Mouse (Mus musculus) heart, adult 11 months (tissue): ENCODE data around the gene Cym.
A peak's percentile ranks its signal among the peaks of the same experiment; 100 is the strongest.

Source experiments
- DNase-seq: peaks from one replicate; pipeline ENCODE4 v3.0.0; 2022

Gene Cym

DNA sequence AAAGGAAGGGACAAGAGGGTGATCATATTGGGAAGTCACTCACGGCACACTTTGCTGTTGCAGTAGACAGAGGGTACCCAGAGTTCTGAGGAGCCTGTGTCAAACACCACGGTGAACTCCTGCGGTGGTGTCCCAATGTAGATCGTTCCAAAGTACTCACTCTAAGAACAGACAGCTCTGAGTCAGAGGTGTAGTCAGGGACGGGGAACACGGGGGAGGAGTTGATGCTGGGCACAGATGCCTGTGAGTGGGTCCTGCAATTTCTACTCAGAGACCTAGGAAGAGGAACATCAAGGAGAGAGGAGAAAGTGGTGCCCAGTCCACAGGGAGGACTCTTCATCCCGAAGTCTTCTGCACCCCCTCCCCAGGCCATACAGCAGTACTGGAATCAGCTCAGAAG, 3.0 kb downstream of the Cym start:
- DNase-seq: peak; percentile 80

DNA sequence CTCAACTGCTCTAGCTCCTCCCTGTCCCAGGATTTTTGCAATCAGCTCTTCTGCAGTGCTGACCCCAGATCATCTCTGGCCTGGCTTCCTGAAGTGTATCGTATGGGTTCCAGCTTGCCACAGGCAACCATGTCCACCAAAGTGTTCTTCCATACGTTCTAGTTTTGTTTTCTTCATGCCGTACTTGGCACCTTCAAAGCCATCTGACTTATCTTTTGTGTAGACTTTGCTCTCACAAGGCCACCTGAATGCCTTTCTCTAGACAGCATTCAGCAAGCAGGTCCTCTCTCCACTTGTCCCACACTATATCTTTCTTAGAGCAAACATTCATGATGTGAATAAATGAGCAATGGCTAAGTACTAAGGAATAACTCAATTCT, 4.4 kb downstream of the Cym start:
- DNase-seq: no peak

DNA sequence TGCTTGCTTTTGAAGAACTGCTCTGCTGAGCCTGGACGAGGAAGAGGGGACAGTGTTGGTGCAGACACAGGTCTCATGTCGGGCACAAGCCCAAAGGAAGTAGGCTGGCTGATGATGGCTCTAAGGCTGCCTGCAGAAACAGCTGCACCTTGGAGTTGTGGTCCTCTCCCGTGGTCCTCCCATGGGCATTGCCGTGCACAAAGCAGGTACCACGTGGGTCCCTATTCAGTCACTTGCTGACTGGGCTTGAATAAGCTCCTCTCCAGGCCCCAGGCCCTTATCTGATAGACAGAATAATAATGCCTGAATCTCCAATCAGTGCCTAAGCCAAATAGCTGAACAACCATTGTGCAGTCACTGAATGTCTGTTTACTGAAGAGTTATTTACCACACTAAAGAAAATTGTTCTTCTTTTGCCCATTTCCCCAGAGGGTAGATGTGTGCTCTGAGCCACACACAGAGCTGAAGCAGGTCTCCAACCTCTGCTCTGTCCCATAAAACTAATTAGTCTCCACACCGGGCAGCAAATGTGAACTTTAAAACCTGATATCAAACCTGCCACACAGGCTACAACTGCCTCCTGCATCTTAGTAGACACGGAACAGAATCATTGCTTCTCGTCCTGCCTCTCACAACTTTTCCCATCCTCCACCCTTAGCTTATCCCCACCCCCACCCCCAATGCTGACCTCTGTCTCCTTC, 5.0 kb downstream of the Cym start:
- peak; percentile 87 for DNase-seq

GRCm38 (mm10) chr3:107214606-107215005, 6.9 kb downstream of the Cym start:
- no peak for DNase-seq

GRCm38 (mm10) chr3:107207625-107208253, 13.8 kb downstream of the Cym start:
- peak; percentile 74 for DNase-seq

- peak; percentile 87 for DNase-seq
Observed at GRCm38 (mm10) chr3:107206490-107207150, 14.9 kb downstream of the Cym start.

GRCm38 (mm10) chr3:107205994-107206393, 15.5 kb downstream of the Cym start:
- peak; percentile 87 for DNase-seq

DNA sequence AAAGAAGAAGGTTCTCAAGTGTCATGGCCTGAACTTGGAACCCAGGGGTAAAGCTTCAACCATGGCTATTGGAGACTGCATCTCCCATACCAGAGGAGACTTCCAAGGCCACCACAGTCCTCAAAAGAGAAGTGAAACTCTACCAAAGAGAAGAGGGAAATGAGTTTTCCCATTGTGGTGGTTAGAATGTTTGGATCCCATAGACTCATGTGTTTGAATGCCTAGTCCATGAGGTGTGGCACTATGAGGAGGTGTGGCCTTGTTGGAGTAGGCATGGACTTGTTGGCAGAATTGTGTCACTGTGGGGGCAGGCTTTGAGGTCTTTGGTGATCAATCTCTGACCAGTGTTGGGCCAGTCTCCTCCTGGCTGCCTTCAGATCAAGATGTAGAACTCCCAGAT, 16.4 kb downstream of the Cym start:
- no peak for DNase-seq

DNA sequence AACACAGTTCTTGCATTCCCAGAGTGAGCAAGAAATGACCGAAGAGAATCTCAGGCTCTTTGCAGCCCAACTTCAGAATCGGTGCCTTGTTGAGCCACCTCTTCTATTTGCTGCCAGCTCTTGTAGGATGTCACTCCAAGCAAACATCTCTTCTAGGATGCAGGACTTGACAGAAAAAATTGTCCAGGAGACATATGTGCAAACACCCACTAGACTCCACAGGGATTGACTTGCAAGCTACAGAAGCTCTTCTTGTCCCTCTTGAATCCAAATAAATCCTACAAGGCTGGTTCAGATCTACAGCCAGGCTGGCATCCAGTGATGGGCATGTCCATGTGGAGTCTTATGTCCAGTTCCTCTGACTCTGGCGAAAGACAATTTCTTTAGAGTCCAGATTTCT, 17.1 kb downstream of the Cym start:
- no peak for DNase-seq

DNA sequence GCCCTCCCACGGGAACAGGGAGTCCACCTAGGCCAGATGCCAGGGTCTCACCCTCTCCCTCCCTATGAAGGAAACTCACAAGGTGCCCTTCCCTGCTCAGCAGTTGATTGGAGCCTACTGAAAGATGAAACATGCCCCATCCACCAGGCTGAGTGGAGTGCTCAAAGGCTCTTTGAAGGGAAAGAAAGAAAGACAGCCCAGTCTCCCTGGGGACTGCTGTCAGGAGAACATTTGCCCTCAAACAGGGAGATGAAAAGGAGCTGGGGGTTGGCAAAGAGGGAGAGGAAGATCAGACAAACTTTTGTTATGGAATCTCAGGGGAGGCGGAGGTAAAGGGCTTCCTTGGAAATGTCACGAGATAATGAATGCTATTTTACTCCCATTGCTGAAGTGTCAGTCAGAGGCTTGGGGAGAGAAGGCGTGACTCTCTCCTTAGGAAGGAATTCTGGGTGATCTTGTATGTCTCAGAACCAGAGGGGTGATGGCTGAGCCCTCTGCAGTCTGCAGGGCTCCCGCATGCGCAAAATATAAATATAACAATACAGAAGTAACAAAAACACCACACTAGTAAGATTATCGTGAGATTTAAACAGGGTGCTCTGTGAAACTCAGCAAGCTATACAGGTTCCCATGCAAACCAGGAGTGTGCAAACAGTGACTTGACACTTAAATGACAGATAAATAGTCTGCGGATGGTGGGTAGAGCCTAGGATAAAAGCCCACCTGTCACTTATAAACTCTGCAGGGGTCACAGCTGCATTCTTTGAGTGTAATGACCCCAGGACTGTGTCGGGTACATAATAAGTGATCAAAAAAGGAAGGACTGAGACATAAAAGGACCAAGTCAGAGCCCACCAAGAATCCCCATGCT, 20.0 kb downstream of the Cym start:
- DNase-seq: no peak

DNA sequence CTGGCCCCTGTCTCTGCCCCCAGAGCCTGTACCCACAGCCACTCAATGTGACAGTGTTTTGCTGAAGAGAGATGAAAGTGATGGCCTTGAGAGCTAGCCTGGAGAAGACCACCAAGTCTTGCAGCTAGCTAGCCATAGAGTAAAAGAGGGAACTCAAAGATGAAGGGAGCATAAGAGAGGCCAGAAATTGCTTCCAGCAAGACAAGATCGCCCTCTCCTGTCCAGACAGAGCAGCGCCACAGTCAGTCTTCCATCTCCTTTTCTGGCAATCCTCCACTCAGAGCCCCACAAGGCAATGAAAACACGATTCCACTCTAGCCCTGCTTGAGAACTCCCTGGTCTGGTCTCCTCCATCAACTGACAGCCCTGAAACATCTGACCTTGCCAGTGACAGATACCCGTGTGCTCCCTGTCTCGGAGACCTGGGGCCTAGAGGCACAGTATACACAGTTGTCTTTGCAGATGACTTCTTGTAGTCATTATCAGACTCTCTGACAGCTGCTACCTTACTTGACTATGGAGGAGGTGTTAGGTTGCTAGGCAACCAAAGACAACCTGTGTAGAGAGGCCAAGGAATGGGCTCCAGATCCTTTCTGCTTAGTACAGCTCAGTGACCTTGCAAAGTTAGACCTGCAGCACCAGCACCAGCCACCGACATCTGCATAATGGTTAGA, 33.2 kb downstream of the Cym start:
- DNase-seq: no peak

GRCm38 (mm10) chr3:107187022-107187421, 34.5 kb downstream of the Cym start:
- no peak for DNase-seq

DNA sequence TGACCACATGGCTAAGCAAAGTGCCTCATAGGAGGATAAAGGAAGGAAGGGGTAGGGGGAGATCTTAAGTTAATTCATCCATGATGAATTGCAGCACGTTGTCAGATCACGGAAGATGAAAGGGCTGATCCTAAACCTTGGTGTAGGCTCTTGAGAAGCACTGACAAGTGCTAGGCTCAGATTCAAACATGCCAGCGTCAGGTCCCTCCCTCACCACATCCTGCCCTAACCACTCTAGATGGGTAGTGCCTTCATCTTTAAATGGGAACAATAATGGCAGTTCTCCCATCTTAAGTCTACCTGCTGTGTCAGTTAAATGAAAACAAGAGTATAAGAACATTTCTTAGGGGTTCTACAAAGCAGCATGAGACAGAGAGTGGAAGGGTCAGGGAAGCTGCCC, 35.9 kb downstream of the Cym start:
- DNase-seq: no peak

DNA sequence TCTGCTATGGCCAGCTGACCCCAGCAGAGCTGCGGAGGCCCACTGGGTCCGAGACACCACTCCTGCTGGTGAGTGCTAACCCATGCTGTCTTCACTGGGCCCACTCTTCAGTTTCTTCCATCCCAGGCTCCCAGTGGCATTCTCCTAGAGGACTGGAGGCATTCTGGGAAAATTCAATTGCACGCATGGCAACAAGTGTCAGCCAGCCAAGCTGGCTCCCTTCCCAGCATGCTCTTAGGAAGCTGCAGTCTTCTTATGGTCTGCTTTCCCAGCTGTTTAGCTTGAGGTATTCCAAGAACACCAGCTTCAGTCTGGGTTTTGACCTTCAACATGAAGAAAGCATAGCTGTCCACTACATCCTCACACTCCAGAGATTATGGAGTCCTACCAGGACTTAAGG, 38.4 kb downstream of the Cym start:
- peak; percentile 91 for DNase-seq

DNA sequence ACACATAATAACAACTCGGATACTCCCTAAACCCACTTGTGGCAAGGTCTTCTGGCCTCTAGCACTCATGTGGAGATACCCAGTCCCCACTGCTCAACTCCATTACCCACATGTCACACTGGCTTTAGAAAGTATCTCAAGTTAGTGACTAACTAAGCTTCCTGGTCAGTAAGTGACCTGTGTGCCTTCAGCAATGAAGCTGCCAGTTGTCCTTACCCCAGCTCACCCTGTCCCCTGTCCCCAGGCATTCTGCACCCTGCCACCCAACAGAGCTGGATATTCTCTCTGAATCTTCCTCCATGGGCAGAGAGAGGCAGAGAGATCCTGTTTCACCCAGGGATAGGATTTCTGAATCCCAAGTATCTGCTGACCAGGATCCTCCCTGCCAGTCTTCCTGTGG, 38.8 kb downstream of the Cym start, which contains the start of gene Kcna10:
Kcna10 (plus strand) TSS at position 301 of the 400 bp plus-strand sequence.
- DNase-seq: no peak

GRCm38 (mm10) chr3:107180860-107181259, 40.7 kb downstream of the Cym start:
- DNase-seq: no peak

GRCm38 (mm10) chr3:107176501-107176900, 45.0 kb downstream of the Cym start:
- DNase-seq: no peak

GRCm38 (mm10) chr3:107175486-107175885, 46.0 kb downstream of the Cym start:
- DNase-seq: peak; percentile 97

GRCm38 (mm10) chr3:107172556-107172955, 49.0 kb downstream of the Cym start:
- no peak for DNase-seq

DNA sequence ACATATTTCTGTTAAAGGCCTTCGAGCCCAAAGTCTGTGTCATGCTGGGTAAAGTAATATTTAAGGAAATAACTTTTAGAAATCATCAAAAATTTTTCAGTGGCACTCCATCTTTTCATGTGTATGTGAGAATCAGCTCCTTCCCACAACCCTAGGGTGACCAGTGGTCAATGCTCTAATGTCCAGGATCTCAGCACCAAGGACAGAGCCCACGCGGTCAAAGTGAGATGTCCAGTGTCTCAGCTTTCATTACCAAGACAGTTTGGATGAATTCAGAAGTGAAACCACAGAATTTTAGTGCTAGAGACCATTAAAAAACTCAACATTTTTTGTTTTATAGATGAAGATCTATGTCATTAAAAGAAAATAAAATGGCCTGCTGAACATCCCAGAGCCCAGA, 49.6 kb downstream of the Cym start:
- no peak for DNase-seq

- DNase-seq: no peak
Observed at GRCm38 (mm10) chr3:107169552-107169951, 52.0 kb downstream of the Cym start.

DNA sequence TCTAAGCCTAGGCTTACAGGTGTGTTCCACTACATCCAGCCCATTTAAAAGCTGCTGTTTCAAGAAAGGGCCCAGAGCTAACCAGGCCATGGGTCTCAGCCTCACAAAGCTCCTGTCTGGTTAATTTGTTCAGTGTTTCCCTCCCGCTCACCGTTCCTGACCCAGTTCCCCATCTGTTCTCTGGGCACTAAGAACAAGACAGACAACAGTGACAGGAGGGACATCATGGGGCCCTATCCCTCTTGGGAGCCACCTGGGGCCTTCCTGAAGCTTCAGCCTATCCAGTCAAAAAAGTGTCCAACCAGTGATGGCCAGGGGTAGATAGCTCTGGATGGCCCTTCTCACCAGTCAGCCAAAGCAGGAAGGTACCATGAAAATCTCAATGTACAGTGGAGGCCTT, 58.8 kb downstream of the Cym start:
- no peak for DNase-seq
